Mouse (Mus musculus) embryonic fibroblast, embryonic 13.5 days (primary cell): ENCODE results near the gene Snrpd2. TPM values are rescaled to one million over a fixed set of nuclear protein-coding genes. Genes with fewer than 3 reads are reported as not detected.

ENCODE experiments used
- H3K27ac ChIP-seq: 2 replicates; pipeline ENCODE4 v1.5.1; 2012; ENCODE audit warnings: low read length, control low read depth, inconsistent platforms; ENCODE audit not compliant: insufficient read depth
- H3K4me1 ChIP-seq: 2 replicates; pipeline ENCODE4 v1.6.1; 2011; ENCODE audit warnings: low read length; ENCODE audit not compliant: control insufficient read depth, insufficient read depth
- H3K4me3 ChIP-seq: 2 replicates; pipeline ENCODE4 v1.5.1; 2011; ENCODE audit warnings: mild to moderate bottlenecking, control low read depth, low read length; ENCODE audit not compliant: insufficient read depth
- CTCF ChIP-seq: IDR thresholded peaks from 2 replicates; pipeline ENCODE4 v1.5.1; 2011; ENCODE audit warnings: mild to moderate bottlenecking, control low read depth, low read length, moderate library complexity, borderline replicate concordance; ENCODE audit not compliant: insufficient read depth
- POLR2A ChIP-seq: IDR thresholded peaks from 2 replicates; pipeline ENCODE4 v1.6.1; 2011; ENCODE audit warnings: low read depth, mild to moderate bottlenecking, control low read depth, low read length, moderate library complexity
- polyA plus RNA-seq: library from polyadenylated mRNA; stranded (reverse); fragments of >200 nt; gene quantifications from 2 replicates; pipeline ENCODE4 v1.2.4, GENCODE M21; 2011; ENCODE audit warnings: low read depth; ENCODE audit not compliant: missing spikeins, insufficient read length

Snrpd2 gene
- polyA plus RNA-seq, 1 experiment = 71.3 TPM

DNA sequence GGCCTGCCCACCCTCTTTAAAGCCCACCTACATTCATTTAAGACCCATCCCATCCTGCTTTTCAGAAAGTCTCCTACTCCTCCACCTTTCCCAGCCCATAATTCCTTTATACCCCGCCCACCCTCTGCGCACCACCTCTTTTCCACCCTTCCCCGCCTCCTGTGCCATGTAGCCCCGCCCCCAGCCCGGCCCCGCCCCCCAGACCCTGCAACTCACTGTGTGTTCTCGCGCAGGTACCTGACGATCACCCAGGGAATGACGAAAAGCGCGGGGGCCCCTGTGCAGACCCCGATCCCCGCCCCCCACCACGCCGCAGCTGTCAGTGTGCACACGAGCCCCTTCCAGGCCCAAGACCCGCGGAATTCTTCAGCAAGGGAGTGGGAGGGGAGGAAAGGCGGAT is 10.6 kb downstream of the Snrpd2 start:
- TF ChIP-seq CTCF (no peak), POLR2A (no peak)

GRCm38 (mm10) chr7:19162928-19163327 is 13.4 kb downstream of the Snrpd2 start:
- no peaks in the 10 kb centered on the region for H3K4me1 ChIP-seq
- TF ChIP-seq POLR2A (no peak), CTCF (no peak)
- no peak overlapping the region for H3K27ac ChIP-seq
- H3K4me3 ChIP-seq = no peak overlapping the region

More for the DNA sequence above, 10.6 kb downstream of the Snrpd2 start:
- no peak overlapping the region for H3K4me3 ChIP-seq
- peaks cover 11% of the 10 kb centered on the region for H3K4me1 ChIP-seq
- no peak overlapping the region for H3K27ac ChIP-seq

DNA sequence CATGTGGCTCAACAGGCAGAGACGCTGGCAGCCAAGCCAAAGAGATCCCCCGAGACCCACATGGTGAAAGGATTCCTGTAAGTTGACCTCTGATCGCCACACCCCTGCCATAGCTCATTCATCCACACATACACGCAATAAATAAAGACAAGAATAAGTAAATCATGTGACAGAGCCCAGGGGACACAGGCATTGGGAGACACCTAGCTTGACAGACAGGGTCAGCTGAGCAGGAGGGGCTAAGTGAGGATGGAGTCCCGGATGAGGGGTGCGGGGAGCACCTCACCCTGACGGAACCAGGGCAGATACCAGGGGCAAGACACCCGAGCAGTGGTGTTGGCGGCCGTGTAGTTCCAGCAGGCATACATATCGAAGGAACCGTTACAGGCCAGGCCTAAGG is 14.2 kb downstream of the Snrpd2 start:
- Histone ChIP-seq H3K27ac (no peak overlapping the region), H3K4me1 (no peaks in the 10 kb centered on the region), H3K4me3 (no peak overlapping the region)
- TF ChIP-seq POLR2A = no peak
- no peak for TF ChIP-seq CTCF

DNA sequence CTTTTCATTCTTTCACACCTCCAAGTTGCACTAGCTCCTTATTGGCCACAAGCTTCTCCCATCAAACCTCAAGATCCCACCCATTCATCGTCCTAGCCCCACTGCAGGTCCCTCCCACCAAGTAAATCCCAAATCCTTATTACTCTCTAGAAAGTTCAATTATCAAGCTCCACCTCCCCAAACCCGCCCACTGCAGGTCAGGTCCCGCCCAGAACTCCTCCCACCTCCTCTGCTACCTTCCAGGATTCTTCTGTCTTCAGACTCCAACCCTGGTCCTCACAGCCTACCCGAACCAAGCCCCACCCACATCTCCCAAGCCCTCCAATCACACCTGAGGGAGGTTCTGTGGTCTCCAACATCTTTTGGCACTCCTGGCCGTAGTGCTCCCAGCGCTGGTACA is 14.7 kb downstream of the Snrpd2 start:
- no peak overlapping the region for H3K4me3 ChIP-seq
- no peak for TF ChIP-seq CTCF
- TF ChIP-seq POLR2A = no peak
- H3K4me1 ChIP-seq = no peaks in the 10 kb centered on the region
- H3K27ac ChIP-seq = no peak overlapping the region

- TF ChIP-seq CTCF = no peak
- no peak for TF ChIP-seq POLR2A
- H3K27ac ChIP-seq = no peak overlapping the region
- no peaks in the 10 kb centered on the region for H3K4me1 ChIP-seq
- H3K4me3 ChIP-seq = no peak overlapping the region
Measured at GRCm38 (mm10) chr7:19164978-19165377, 15.5 kb downstream of the Snrpd2 start.

GRCm38 (mm10) chr7:19165656-19166423 is 16.3 kb downstream of the Snrpd2 start, which contains the start of gene Gipr:
Gene Gipr (minus strand): TSS chr7:19166127.
- TF ChIP-seq CTCF = no peak
- no peak for TF ChIP-seq POLR2A
- no peaks in the 10 kb centered on the region for H3K4me1 ChIP-seq
- H3K27ac ChIP-seq = no peak within 1 kb of the TSS
- no peak within 1 kb of the TSS for H3K4me3 ChIP-seq

GRCm38 (mm10) chr7:19166990-19167389 is 17.5 kb downstream of the Snrpd2 start:
- Histone ChIP-seq H3K4me3 (no peak overlapping the region), H3K27ac (no peak overlapping the region), H3K4me1 (no peaks in the 10 kb centered on the region)
- TF ChIP-seq CTCF (no peak), POLR2A (no peak)

DNA sequence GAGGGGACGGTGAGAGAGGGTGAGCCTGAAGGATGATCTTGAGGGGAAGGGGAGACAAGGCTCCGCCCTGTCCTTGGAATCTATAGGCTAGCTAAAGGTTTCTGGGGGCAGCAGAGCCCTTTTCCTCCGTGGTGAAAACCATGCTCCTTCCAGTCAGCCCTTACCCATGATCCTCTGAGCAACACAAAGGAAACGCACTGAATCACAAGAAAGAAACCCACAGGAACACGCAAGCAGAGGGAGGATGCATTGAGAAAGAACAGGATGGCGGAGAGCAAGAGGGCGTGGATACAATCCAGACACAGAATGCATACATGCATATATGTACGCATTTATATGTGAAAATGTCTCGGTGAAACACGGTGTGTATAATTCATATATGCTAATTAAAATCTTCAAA is 20.0 kb downstream of the Snrpd2 start:
- no peak overlapping the region for H3K27ac ChIP-seq
- H3K4me3 ChIP-seq = no peak overlapping the region
- H3K4me1 ChIP-seq = no peaks in the 10 kb centered on the region
- no peak for TF ChIP-seq POLR2A
- TF ChIP-seq CTCF = no peak

DNA sequence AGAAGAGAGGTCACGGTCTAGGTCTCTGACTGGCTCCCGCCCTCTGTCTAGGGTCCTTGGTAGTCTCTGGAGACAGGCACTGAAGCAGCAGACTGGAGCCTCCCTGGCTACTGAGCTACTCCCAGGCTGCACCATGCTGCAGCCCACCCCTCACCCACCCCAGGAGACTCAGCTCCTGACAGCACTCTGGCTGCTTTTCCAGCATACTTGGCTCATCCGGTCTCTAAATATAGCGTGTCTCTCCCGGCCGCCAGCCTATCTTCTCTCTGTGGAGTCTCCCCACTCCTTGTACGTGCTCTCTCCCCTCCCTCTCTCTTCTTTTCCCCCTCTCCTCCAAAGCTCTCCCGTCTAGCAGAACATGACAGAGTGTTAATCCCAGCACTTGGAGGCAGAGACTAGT is 20.6 kb downstream of the Snrpd2 start:
- Histone ChIP-seq H3K4me1 (no peaks in the 10 kb centered on the region), H3K4me3 (no peak overlapping the region), H3K27ac (no peak overlapping the region)
- TF ChIP-seq CTCF (no peak), POLR2A (no peak)

GRCm38 (mm10) chr7:19171831-19172230 is 22.3 kb downstream of the Snrpd2 start:
- TF ChIP-seq POLR2A = no peak
- TF ChIP-seq CTCF = no peak
- Histone ChIP-seq H3K4me3 (no peak overlapping the region), H3K4me1 (no peaks in the 10 kb centered on the region), H3K27ac (no peak overlapping the region)
